Mouse (Mus musculus) B cell, adult (primary cell): ENCODE measurements around the gene Arl5c. TPM values are rescaled to one million over a fixed set of nuclear protein-coding genes. Genes with fewer than 3 reads are reported as not detected.

Experiments
- total RNA-seq: library from RNA; stranded (reverse); gene quantifications from 4 replicates; pipeline ENCODE4 v1.2.4, GENCODE M21; 2023; ENCODE audit not compliant: inconsistent age

The Arl5c gene
- total RNA-seq: 58.3 to 73.4 TPM (median 66.0 TPM) in 4 replicates

DNA sequence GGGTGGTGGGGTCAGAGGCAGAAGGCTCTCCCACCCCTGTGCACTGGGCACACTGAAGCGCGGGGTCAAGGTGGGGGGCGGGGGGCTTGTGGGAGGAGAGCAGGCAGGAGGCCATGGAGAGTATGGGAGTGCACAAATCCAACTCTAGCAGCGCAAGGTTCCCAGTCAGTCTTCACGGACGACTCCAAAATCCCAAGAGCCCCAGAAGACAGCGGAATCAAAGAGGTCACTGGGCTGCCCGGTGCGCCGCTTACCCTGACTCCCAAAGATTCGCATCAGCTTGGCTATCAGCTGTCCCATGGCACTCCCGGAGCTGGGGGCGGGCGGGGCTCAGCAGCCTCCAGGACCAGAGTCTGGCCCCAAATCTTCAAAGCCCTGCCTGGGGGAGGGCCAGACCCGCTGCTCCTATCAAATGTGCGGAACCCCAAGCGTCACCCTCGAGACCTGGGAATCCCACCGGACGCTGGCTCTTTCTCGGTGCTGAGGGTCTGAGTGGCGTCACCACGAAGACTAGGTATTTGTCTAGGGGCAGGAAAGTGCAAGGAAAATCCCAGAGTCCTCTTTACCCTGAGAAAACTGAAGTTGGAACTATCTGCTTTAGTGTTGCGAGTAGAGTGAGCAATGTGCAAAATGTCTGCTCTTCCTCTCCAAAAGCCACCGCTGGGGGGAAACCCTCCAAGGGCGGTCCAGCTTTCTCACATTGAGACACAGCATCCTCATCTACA is at the start of gene Arl5c:
TSS of gene Arl5c (minus strand) at position 618 of the 725 bp plus-strand sequence.

DNA sequence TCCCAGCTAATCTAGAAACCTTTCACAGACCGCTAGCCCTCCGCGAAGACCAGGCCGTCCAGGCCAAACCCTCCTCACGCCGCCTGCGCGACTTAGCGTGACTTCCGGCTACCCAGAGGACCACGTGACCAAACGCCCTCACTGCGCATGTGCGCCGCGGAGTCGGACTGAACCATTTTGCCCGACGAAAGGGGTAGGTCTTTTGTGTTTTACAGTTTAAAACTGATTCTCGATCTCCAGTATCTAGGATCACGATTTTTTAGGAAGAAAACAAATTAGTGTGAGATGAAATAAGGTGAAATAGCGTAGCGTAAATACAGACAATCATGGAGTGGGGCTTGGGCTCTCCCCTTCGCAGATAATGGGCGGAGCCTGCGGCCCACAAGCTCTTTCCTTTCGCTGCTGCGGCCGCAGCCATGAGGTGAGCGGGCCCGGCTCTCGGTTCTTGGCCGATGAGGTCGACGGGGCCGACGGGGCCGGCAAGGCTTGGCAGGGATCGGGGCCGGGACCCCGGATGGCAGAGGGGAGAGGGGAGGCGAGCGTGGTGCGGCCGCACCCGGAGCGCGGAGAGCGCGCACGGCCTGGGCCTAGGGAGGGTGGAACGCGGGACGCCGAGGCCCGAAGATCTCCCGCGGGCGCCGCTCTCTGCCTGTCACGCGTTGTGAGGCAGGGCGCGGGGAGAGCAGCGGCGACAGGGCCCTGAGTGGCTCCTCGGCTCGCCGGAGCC is 30.8 kb upstream of the Arl5c start, which contains the start of gene Rpl19:
TSS of gene Rpl19 (plus strand) at position 141 of the 727 bp plus-strand sequence.

DNA sequence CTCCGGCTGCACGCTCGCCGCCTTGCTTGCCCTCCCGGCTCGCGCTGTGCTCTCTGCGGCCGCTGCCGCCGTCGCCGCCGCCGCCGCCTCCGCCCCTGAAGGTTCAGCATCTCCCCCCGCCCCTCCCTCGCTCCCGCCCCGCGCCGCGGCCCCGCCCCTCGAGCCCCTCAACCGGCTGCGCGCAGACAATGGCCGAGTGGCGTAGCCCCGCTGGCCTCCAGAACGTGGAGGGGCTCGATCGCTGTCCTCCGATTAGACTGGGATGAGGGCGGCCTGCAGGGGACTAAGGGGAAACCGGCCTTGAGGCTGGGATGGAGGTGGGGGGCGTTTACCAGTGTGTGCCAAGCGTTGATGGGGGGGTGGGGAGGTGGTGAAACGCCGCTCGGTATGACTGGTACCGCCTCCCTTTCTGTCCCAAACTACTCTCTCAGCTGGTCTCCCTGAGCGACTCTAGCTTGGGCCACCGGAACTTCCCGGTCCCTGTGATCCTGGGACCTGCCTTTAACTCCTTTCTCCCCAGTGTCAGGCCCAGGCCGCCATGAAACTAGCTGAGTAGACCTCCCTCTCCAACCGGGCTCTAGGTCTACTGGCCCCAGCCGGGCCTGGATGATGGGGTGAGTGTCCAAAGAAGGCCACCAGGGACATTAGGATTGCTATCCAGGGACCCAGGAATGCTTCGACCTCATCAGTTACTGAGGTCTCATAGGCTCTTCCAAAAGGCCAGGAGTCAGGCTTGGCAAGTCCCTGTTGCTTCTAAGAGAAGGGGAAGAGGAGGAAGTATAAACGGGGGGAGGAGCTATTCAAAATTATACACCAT is 26.8 kb upstream of the Arl5c start, which contains the start of gene Cacnb1:
TSS of gene Cacnb1 (minus strand) at position 480 of the 817 bp plus-strand sequence.

DNA sequence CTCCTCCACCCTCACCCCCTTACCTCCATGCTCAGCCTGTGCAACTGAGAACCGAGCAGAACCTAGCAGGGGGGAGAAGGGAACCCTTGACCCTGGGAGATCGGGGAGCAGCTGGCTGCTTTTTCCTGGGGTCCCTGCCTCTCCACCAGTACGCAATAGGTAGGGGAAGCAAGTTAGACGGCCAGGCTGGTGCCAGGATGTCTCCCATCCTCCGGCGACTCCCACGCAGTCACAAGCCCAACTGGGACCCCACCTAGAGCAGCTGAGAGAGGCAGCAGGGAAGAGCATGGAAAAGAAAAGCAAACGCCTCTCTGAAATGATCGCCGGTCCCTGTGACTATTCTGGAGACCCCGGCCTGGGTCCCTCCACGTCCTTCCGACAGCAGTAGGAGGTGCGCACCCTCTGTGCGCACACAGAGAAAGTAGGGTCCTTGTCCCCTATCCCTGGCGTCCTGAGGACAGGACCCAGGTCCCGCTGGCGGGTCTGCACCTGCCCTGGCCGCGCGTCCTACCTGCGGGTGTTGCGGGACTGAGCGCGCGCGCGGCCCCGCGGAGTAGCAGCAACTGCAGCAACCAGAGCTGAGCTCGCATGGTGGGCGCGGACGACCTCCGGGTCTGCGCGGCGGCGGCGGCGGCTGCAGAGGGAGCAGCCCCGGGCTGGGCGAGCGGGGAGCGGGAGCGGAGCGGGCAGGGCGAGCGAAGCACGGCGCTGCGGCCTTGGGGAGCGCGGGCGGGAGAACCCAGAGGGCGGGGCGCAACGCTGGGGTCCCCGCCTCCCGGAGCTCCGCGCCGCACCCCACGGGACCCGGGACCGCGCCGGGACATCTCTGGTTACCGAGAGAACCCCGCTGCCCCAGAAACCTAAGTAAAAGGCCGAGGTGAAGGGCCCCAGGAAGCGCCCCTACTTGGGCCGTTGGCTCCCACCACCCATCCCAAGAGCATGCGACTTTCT is 10.0 kb downstream of the Arl5c start, which contains the start of gene Plxdc1:
TSS of gene Plxdc1 (minus strand) at position 718 of the 951 bp plus-strand sequence.

Other genes with a start within 250 kb of the Arl5c start
- gene Cwc25, start 229.6 kb downstream of the Arl5c start, total RNA-seq: 56.4 to 62.6 TPM (median 59.3 TPM) in 4 replicates
- gene 1700001P01Rik, start 220.3 kb downstream of the Arl5c start, total RNA-seq: 0.96 TPM in 1 of 4 replicates, not detected in the others
- gene Rpl23, start 213.7 kb downstream of the Arl5c start, total RNA-seq: 1,799 to 2,035 TPM (median 2,014 TPM) in 4 replicates
- gene Lasp1, start 197.2 kb downstream of the Arl5c start, total RNA-seq: 61.3 to 67.6 TPM (median 65.8 TPM) in 4 replicates
- 0.45 to 0.75 TPM (median 0.48 TPM) in 3 of 4 replicates, not detected in the other for gene B230217C12Rik, start 155.4 kb downstream of the Arl5c start, total RNA-seq
- gene Fbxo47, start 112.0 kb downstream of the Arl5c start, total RNA-seq: 0.45 to 0.93 TPM (median 0.88 TPM) in 4 replicates
- gene Plxdc1, start 9.7 kb downstream of the Arl5c start, total RNA-seq: 0.90 to 2.1 TPM (median 1.2 TPM) in 4 replicates
- gene Cacnb1, start 26.9 kb upstream of the Arl5c start, total RNA-seq: 4.0 to 5.5 TPM (median 5.0 TPM) in 4 replicates
- 1,926 to 1,972 TPM (median 1,929 TPM) in 4 replicates for gene Rpl19, start 30.5 kb upstream of the Arl5c start, total RNA-seq
- gene Stac2, start 57.3 kb upstream of the Arl5c start, total RNA-seq: 28.5 to 33.3 TPM (median 32.4 TPM) in 4 replicates
- gene Fbxl20, start 154.2 kb upstream of the Arl5c start, total RNA-seq: 41.6 to 46.6 TPM (median 42.5 TPM) in 4 replicates
- gene Med1, start 197.1 kb upstream of the Arl5c start, total RNA-seq: 76.7 to 88.2 TPM (median 86.9 TPM) in 4 replicates
- gene Cdk12, start 206.9 kb upstream of the Arl5c start, total RNA-seq: 98.4 to 119 TPM (median 111 TPM) in 4 replicates